Mouse (Mus musculus) MEL-GATA-1-ER (cell line): ENCODE results near the gene Myzap.

Experiments used
- DNase-seq: peaks from one replicate; pipeline ENCODE4 v3.0.0-alpha.2; 2012; ENCODE audit warnings: low read depth; ENCODE audit errors: extremely low read depth

The Myzap gene

GRCm38 (mm10) chr9:71544831-71545230 lies 47.3 kb downstream of the Myzap start:
- DNase-seq: no peak

- peak; percentile 52 for DNase-seq
These were observed 48.5 kb downstream of the Myzap start for GRCm38 (mm10) chr9:71543443-71544222.

GRCm38 (mm10) chr9:71542292-71542691 lies 49.9 kb downstream of the Myzap start:
- no peak for DNase-seq

- no peak for DNase-seq
These were observed 51.4 kb downstream of the Myzap start for GRCm38 (mm10) chr9:71540739-71541138.

- no peak for DNase-seq
These were observed 56.4 kb downstream of the Myzap start for GRCm38 (mm10) chr9:71535730-71536129.

- no peak for DNase-seq
These were observed 57.1 kb downstream of the Myzap start for GRCm38 (mm10) chr9:71535036-71535435.

- no peak for DNase-seq
These were observed 62.2 kb downstream of the Myzap start for GRCm38 (mm10) chr9:71529960-71530359.

GRCm38 (mm10) chr9:71527438-71527837 lies 64.7 kb downstream of the Myzap start:
- DNase-seq: no peak

GRCm38 (mm10) chr9:71523901-71524300 lies 68.3 kb downstream of the Myzap start:
- no peak for DNase-seq

GRCm38 (mm10) chr9:71519836-71520235 lies 72.3 kb downstream of the Myzap start:
- DNase-seq: no peak

- peak; percentile 52 for DNase-seq
These were observed 74.7 kb downstream of the Myzap start for GRCm38 (mm10) chr9:71517487-71517886.

- no peak for DNase-seq
These were observed 76.3 kb downstream of the Myzap start for GRCm38 (mm10) chr9:71515862-71516261.

- no peak for DNase-seq
These were observed 78.6 kb downstream of the Myzap start for GRCm38 (mm10) chr9:71513566-71513965.

GRCm38 (mm10) chr9:71512899-71513298 lies 79.3 kb downstream of the Myzap start:
- DNase-seq: no peak

GRCm38 (mm10) chr9:71498391-71499182 lies 93.6 kb downstream of the Myzap start:
- DNase-seq: no peak

GRCm38 (mm10) chr9:71496637-71497036 lies 95.5 kb downstream of the Myzap start:
- DNase-seq: no peak

GRCm38 (mm10) chr9:71493771-71494170 lies 98.4 kb downstream of the Myzap start:
- no peak for DNase-seq

GRCm38 (mm10) chr9:71492296-71493025 lies 99.7 kb downstream of the Myzap start:
- DNase-seq: no peak

- DNase-seq: no peak
These were observed 102.1 kb downstream of the Myzap start for GRCm38 (mm10) chr9:71490076-71490475.

GRCm38 (mm10) chr9:71486127-71486526 lies 106.0 kb downstream of the Myzap start:
- no peak for DNase-seq

GRCm38 (mm10) chr9:71485475-71486094 lies 106.6 kb downstream of the Myzap start, which contains the start of gene Polr2m:
Gene Polr2m, minus strand, starts transcription at chr9:71485935.
- DNase-seq: peak; percentile 84
